Mouse (Mus musculus): ENCODE measurements around the gene Xrra1.
"Not testable (repeated sequence)": the region's sequence is repeated elsewhere in the genome, so short reads cannot be mapped to it uniquely, and the experiment has no call there.

The Xrra1 gene

GRCm38 (mm10) chr7:99956095-99956494 lies 97.2 kb downstream of the Xrra1 start:
- no peak for DNase-seq

- no peak for DNase-seq
These were observed 98.5 kb downstream of the Xrra1 start for GRCm38 (mm10) chr7:99957226-99957965.

GRCm38 (mm10) chr7:99960571-99960970 lies 101.7 kb downstream of the Xrra1 start:
- not testable (repeated sequence) for DNase-seq

- DNase-seq: no peak
These were observed 102.6 kb downstream of the Xrra1 start for GRCm38 (mm10) chr7:99961518-99961917.

- DNase-seq: no peak
These were observed 103.8 kb downstream of the Xrra1 start for GRCm38 (mm10) chr7:99962536-99963236.

- DNase-seq: no peak
These were observed 104.4 kb downstream of the Xrra1 start for GRCm38 (mm10) chr7:99963237-99963860.

GRCm38 (mm10) chr7:99965020-99965841 lies 106.3 kb downstream of the Xrra1 start:
- no peak for DNase-seq

- DNase-seq: no peak
These were observed 107.2 kb downstream of the Xrra1 start for GRCm38 (mm10) chr7:99966011-99966721.
